Mouse (Mus musculus): ENCODE results near the gene Acot13.
A peak's percentile ranks its signal among the peaks of the same experiment; 100 is the strongest.
"Not testable (repeated sequence)": the region's sequence is repeated elsewhere in the genome, so short reads cannot be mapped to it uniquely, and the experiment has no call there.

The Acot13 gene

DNA sequence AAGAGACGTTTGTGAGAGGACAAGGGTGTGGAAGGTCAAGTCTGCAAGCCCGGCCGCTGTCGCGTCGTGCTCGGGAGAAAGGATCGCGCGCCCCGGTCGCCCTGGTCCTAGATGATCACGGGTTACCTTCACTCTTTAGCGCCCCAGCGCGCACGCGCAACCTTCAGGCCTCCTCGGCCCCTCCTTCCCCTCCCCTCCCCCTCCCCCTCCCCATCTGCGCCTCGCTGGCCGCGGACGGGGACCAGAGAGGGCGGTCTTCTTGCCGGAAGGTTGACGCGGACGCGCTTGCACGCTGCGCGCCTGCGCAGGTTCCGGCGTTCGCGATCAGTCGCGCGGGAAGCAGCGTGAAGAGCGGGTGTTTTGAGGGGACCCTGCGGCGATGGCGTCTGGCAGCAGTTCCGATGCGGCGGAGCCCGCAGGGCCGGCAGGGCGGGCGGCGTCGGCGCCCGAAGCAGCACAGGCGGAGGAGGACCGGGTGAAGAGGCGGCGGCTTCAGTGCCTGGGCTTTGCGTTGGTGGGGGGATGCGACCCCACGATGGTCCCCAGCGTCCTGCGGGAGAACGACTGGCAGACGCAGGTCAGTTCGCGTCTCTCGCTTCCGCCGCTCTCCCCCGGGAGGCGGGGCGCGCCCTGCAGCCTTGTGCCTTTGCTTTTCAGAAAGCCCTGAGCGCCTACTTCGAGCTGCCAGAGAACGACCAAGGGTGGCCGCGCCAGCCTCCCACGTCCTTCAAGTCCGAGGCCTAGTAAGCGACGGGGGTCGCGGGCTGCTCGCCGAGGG lies at the start of gene Acot13, which contains the start of gene Tdp2:
Gene Acot13, minus strand, starts transcription at position 188 of the 778 bp plus-strand sequence.
Gene Tdp2, plus strand, starts transcription at position 327 of the 778 bp plus-strand sequence.
- DNase-seq (ENCODE audit: low spot score in 2 of 2), result peak; percentile 87 to 97

DNA sequence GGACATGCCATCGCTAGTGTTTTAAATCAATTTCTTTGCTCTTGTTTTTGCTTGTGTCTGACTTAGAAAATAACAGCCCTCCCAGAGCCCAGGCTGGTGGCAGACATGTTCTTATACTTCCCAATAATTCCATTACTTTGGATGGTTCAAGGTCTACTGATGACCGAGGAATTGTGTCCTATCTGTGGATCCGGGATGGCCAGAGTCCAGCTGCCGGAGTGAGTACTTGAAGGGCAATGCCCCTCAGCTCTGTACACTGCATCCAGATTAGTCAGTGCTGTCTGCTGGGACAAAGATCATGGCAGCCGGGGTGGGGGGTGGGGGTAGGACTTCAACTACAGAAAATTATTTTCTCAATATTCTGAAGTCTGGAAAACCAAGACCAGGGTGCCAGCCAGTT lies 49.4 kb upstream of the Acot13 start:
- no peak for DNase-seq (ENCODE audit: low spot score in 2 of 2)

DNA sequence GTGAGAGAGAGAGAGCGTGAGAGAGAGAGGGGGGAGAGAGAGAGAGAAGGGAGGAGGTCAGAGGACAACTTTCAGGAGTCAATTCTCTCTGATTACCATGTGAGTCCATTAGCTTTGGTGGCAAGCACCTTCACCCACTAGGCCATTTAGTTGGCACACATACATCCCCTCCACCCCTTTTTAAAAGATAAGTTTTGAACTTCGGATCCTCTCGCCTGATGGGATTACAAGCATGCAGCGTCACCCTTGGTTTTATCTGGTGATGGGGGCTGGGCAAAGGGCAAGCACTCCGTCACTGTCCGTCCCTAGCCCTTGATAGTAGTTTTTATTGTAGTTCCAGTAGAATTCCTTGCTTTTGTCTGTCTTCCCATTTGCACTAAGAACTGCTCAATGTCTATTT lies 48.9 kb upstream of the Acot13 start:
- DNase-seq (ENCODE audit: low spot score in 2 of 2), result no peak

DNA sequence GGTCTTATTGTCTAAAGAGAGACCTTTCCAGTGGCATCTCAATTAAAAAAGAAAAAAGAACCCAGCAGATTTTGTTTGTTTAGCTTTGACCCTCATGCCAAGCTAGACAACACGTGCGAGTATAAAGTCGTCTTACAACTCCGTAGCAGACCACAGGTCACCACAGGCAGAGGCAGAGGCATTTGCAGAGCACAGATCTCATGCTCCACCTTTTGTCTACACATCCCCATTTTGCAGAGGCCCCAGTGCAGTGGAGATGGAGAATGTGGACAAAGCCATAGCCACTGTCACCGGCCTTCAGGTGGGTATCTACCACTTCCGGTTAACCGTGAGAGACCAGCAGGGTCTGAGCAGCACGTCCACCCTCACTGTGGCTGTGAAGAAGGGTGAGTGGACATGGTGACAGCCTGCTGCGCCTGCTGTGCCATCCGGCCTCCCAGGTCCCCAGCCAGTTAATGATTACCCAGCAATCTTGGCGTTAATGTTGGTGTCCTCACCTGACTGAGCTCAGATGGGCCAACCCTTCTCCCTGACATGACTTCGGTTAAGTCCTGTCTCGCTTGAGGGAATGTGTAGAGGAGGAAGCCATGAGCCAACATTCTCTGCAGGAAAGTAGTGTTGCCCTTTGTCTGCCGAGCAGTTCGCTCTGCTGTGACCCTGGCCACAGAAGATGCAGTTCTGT lies 48.2 kb upstream of the Acot13 start:
- DNase-seq (ENCODE audit: low spot score in 2 of 2), result no peak

DNA sequence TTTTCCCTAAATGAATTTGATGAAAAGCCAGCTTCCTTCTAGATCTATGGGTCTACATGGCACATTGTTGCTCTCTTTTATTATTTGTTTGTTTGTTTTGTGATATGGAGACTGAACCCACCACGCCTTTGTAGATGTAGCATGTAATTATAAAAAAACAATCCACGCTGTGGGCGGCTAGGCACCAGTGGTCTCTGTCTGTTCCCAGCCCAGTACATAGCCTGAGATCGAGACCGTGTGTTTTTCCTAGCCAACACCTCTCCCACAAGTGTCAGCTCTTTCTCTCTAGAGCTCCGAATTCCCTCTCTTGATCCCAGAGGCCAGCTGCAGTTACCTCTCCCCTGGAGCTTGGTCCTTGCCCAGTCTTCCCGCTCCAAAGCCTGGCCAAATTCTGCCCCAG lies 36.9 kb upstream of the Acot13 start:
- DNase-seq (ENCODE audit: low spot score in 2 of 2), result no peak

DNA sequence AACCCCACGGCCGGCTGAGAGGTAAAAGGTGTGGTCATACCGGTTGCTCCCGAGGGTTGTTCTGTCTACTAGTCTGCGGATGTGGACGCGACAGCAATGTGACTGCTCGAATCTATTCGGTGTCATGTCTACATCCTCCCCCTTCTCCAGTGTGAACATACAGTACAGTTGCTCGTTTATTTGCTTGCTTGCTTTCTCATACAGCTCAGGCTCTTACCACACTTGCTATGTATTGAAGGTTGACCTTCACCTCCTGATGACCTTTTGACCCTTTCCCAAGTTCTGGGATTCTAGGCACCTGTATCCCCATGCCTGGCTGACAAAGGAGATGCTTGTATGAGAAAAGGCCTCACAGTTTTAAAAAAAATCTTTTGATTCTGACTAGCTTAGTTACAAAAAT lies 36.4 kb upstream of the Acot13 start:
- DNase-seq (ENCODE audit: low spot score in 2 of 2), result no peak

DNA sequence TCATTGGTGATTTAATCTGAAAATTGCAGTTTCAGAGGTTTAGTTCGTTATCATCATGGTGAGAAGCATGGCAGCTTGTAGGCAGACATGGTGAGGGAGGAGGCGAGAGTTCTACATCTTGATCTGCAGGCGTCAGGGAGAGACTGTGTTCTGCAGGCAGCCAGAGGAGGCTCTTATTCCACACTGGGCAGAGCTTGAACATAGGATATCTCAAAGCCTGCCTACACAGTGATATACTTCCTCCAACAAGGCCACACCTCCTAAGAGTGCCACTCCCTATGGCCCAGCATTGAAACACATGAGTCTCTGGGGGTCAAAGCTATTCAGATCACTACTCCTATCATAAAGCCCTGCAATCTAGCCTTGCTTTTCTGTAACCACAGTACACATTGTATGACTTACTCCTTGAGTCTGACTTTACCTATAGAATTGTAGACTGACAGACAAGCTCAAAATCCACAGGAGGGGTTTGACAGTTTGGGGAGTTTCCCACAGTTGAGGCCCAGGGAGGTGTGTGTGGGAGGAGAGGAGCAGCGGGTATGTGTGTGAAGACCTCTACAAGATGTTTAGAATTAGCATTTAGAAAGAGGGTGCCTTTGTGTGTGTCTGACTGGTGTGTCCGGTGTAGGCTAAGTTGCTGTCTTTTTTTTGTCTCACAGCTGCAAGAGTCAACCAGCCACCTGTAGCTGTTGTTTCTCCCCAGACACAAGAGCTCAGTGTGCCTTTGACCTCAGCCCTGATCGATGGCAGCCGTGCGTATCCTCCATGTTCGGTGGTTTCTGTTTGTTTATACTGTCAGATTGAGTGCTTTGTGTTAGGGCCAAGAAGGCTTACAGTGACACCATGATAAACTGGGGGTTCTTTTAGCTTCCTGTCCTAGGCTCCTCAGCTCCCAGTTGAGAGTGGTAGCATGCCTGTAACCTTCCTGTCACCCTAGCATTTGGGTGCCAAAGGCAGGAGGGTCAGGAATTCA lies 35.4 kb upstream of the Acot13 start:
- no peak for DNase-seq (ENCODE audit: low spot score in 2 of 2)

DNA sequence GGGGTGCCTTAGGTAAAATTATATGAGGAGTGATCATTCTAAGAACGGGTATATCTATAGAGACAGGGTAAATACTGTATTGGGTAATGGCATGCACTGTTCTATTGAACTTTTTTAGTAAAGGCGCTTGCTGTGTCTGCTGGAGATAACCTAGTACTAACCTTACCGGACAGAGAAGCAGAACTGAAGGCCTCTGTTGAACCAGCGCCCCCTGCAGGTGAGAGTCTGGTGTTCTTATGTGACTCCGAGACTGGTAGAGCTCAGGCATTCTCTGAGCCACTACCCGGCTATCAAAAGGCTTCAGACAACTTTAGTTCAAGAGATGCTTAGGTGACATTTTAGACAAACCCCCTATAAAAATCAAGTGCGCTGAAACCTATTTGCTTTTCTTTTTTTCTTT lies 31.2 kb upstream of the Acot13 start:
- peak; percentile 30 to 77 for DNase-seq (ENCODE audit: low spot score in 2 of 2)

DNA sequence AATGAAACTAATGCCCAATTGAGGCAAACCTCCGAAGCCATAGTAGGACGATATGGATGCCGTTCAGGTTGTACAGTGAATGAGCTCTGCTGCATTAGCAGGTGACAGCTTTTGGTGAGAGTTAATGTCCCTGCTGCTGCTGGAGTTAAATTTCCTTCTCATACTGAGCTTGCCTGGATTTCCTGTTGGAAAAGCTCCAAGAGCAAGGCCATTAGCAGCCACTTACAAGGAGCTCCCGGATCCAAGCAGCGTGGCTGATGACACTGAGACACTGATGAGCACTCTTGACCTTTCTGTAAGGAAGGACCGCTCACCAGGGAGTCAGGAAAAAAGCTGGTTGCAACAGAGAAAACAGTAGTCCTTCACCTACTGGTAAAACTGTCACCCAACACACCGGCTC lies 30.7 kb upstream of the Acot13 start:
- no peak for DNase-seq (ENCODE audit: low spot score in 2 of 2)

DNA sequence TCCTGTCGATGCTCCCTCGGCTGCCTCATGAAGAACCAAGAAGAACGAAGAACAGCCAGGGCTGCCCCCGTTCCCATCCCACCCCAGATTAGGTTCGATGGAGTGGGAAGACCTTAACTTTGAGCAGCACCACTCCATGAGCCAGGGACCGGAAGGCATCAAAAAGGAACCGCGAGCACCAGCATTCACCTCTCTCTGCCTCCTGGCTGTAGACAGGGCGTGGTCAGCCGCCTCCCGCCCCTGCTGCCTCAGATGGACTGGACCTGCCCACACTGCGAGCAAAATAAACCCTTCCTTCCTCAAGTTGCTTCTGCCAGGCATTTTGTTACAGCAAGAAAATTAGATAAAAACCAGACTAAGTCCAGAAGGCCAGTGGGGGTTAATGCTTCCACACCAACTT lies 29.7 kb upstream of the Acot13 start:
- DNase-seq (ENCODE audit: low spot score in 2 of 2), result no peak

DNA sequence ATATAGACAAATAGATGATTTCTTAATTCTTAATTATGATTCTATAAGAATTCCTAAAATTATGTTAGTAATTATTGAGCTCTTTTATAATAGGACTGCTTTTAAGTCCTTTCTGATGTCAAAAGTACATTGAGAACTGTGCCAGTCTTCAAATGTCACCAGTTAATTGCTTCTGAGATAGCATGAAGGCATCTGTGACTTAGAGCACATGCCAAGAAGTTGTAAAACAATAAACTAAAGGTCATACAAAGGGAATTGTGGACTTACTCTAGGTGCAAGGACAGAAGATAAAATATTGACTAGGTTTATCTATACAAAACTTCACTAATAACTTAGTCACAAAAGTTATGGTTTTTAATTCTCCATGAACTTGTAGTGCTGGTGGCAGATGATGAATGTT lies 27.8 kb upstream of the Acot13 start:
- no peak for DNase-seq (ENCODE audit: low spot score in 2 of 2)

DNA sequence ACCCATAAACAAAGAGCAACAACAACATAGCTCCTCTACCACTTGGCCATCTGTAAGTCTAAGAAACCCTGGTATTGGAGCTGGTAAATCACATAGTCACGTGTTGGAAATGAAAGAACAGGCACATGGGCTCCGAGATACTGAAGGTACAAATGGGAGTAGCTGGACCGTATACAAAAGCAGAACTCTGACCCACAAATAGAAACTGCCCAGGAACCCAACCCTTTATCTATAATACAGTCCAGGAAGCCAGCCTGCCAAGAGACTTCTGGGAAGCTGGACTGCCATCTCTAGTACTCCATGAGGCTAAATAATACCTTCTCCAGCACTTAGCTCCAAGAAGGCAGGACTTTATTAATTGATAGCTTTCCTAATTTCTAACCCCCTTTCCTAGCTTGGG lies 21.2 kb upstream of the Acot13 start:
- DNase-seq (ENCODE audit: low spot score in 2 of 2), result no peak

DNA sequence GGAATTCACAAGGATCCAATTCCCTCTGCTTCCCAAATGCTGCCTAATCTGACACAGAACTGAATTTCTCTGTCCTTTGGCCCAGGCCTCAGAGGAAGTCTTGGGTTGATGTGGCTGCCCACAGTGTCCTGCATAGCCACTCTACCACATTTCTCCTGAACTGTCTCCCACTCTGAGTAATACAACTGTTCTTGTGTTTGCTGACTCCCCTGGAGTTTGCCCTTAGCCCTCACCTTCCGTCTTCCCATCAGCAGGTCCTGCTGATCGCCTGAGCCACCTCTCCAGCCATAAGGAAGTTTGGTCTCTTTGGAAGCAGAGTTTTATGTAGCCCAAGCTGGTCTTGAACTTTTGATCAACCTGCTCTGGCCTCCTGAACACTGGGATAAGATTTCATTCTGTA lies 20.6 kb upstream of the Acot13 start:
- DNase-seq (ENCODE audit: low spot score in 2 of 2), result no peak

DNA sequence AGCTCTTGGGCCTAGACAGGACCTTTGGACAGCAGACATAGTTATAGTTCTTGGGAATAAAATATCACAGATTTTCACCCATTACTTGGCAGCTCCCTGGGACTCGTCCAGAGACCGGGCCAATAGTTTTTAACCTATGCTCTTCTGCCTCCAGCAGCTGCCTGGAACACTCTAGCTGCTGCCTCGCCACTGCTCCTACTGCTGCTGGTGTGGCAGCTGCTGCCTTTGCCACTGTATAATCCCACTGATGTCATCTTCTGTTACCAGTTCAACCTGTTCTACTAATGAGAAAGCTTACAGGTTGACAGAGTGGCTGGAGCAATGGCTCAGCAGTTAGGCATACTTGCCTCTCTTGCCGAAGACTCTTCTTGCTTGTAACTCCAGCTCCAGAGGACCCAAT lies 18.0 kb upstream of the Acot13 start:
- DNase-seq (ENCODE audit: low spot score in 2 of 2), result no peak

DNA sequence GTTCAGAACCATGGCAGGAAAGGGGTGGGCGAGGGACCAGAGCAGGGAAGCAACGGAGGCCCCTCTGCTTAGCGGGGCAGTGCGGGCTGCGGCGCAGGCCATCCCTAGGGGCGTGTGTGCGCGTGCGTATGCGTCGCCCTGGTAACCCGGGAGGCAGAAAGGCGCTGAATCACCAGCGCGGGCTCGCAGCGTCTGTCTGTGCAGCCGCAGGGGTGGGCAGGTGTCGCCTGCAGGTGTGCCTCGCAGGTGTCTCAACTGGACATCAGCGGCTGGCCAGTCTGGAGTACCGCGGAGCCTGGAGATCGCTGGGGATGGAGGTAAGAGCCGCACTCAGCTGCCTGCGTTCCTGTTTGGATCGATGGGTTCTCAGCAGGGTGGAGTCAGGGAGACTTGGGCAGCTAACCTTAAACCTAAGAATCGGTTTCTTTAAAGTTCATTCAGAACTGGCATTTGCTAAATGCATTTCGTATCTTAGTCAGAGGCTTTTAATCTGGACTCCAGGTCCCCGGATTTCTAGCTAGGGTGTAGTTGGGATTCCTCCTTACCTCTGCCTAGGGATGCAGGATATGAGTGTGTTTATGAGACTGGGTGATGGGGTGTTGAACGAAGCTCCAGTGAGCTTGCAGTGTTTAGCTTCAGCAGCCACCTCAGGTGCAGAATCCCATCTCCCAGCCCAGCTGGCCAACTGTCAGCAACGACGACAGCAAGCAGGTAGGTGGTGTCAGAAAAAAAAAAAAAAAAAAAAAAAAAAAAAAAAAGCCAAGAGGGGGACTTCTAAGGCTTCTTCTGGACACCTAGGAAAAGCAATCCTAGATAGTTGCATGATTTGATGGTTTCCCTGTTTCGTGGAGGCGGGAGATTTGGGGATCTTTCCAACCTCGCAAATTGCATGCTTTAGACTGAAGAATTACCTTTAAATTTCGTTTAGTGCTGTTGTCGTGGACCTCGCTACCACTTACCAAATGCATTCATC lies 13.9 kb upstream of the Acot13 start, which contains the start of gene D130043K22Rik:
Gene D130043K22Rik, plus strand, starts transcription at position 153 of the 973 bp plus-strand sequence.
- DNase-seq (ENCODE audit: low spot score in 2 of 2), result peak in 1 of 2 experiments; percentile 50

DNA sequence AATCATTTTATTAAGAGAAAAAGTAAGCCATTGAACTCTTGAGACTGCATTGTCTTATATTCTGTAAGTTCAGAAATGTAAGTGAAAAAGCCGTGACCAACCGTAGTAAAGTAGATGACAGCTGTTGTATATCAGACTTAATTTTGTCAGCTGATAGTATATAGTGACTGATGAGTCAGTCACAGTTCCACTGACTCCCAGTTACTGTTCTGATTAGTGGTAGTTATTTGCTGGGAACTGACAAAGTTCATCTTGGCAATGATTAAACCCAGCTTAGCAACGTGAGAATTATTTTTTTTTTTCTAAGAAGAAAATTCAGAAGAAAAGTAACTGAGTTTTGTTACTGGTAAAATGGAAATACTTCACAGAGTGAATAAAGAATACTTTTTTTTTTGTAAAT lies 10.4 kb upstream of the Acot13 start:
- no peak for DNase-seq (ENCODE audit: low spot score in 2 of 2)

DNA sequence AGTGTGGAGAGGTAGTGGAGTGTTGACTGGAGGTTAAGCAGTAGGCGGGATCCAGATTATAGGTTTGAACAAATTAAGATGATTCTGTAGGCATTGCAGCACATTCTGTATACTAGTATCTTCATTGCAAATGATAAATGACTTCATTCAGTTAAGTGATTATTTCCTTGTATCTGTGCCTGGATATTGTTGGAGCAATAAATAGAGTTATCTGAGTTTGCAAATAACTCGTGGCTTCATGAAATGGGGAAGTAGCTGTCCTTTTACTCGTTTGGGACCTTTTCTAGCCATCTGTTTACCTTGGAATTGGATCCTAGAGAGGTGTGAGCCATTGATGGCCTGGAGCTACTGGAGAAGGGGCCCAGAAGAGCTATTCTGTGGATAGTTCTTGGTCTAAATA lies 8.5 kb upstream of the Acot13 start:
- no peak for DNase-seq (ENCODE audit: low spot score in 2 of 2)

DNA sequence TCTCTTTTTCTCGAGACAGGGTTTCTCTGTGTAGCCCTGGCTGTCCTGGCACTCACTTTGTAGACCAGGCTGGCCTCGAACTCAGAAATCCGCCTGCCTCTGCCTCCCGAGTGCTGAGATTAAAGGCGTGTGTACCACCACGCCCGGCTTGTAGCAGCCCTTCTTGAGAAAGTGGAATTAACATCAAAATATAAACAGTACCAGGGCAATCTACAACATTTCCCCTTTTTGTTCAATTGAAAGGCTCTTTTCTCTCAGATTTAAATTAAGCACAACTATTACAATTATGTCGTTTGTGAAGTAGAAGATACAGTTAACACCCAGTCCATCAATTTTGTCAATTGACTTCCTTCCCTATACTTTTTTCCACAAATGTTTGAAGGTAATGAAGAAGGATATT lies 6.4 kb upstream of the Acot13 start:
- not testable (repeated sequence) for DNase-seq (ENCODE audit: low spot score in 2 of 2)

DNA sequence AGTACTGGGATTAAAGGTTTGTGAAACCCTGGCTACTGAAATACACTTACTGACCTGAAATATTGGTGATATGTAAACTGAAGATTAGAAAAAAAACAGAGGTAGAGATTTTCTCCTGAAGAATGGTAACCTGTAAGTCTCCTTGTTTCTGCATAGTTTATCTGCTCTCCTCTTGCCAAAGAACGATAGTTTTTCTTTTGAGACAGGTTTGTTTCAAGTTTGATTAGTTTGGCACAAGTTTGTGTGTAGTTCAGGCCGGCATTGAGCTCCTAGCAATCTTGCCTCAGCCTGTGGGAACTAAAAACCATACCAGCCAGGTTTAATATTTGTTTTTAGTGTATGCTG lies 1.4 kb upstream of the Acot13 start:
- no peak for DNase-seq (ENCODE audit: low spot score in 2 of 2)

DNA sequence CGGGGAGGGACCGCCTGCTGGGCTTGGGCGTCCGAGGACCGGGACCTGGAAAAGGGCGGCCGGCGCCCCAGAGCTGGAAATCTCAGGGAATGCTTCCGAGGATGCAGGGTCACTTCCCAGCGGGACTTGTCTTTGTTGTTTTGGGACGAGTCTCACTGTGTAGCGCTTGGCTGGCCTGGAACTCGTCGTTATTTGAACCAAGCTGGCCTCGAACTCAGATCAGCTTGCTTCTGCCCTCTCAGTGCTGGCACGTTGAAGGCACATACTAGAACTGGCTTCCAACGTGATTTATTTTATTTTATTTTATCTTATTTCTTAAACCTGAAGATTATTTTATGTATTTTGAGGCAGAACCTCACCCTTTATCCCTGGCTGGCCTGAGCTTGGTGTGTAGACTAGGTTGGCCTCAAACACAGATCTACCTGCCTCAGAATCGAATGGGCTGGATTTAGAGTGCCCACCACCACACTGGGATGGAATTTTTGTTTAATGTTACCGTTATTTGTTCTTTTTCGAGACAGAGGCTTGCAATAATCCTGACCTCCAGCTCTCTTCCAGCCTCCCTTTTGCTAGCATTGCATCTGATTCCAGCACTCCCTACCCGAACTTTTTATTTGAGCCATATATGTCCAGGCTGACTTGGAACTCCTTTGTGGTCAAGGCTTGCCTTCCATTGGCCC lies 931 bp upstream of the Acot13 start:
- DNase-seq (ENCODE audit: low spot score in 2 of 2), result no peak
